Mouse (Mus musculus) ES-Bruce4 (cell line): ENCODE data around the gene Slc19a1. TPM values are rescaled to one million over a fixed set of nuclear protein-coding genes. Genes with fewer than 3 reads are reported as not detected.

ENCODE experiments used
- H3K27ac ChIP-seq: 2 replicates; pipeline ENCODE4 v1.5.1; 2012; ENCODE audit warnings: low read length, inconsistent platforms; ENCODE audit not compliant: insufficient read depth
- H3K27me3 ChIP-seq: 2 replicates; pipeline ENCODE4 v1.6.1; 2012; ENCODE audit warnings: mild to moderate bottlenecking, low read length, inconsistent platforms; ENCODE audit not compliant: control insufficient read depth, poor library complexity, insufficient read depth, severe bottlenecking
- H3K36me3 ChIP-seq: 2 replicates; pipeline ENCODE4 v1.6.1; 2012; ENCODE audit warnings: inconsistent platforms, mild to moderate bottlenecking, low read length, moderate library complexity; ENCODE audit not compliant: control insufficient read depth, poor library complexity, insufficient read depth, severe bottlenecking
- H3K4me1 ChIP-seq: one replicate; pipeline ENCODE4 v1.8.1; 2011; ENCODE audit warnings: low read length; ENCODE audit not compliant: control insufficient read depth, insufficient read depth
- H3K4me3 ChIP-seq: 2 replicates; pipeline ENCODE4 v1.5.1; 2011; ENCODE audit warnings: low read depth, mild to moderate bottlenecking, low read length
- H3K9ac ChIP-seq: 2 replicates; pipeline ENCODE4 v1.6.1; 2012; ENCODE audit warnings: low read depth, mild to moderate bottlenecking, inconsistent platforms; ENCODE audit not compliant: poor library complexity, severe bottlenecking
- H3K9me3 ChIP-seq: replicated peaks from 2 replicates; pipeline ENCODE4 v1.6.1; 2012; ENCODE audit warnings: mild to moderate bottlenecking, low read length, inconsistent platforms; ENCODE audit not compliant: control insufficient read depth, poor library complexity, insufficient read depth, severe bottlenecking
- CTCF ChIP-seq: IDR thresholded peaks from one replicate; pipeline ENCODE4 v1.8.1; 2011; ENCODE audit warnings: low read depth, low read length
- EP300 ChIP-seq: IDR thresholded peaks from 2 replicates; pipeline ENCODE4 v1.6.1; 2011; ENCODE audit warnings: low read depth, low read length; ENCODE audit not compliant: insufficient read depth
- POLR2A ChIP-seq: IDR thresholded peaks from one replicate; pipeline ENCODE4 v1.8.1; 2011; ENCODE audit warnings: low read length; ENCODE audit not compliant: insufficient read depth
- polyA plus RNA-seq: library from polyadenylated mRNA; stranded (reverse); fragments of >200 nt; gene quantifications from 2 replicates; pipeline ENCODE4 v1.2.4, GENCODE M21; 2011; ENCODE audit warnings: low read depth; ENCODE audit not compliant: missing spikeins, insufficient read depth, insufficient read length

Slc19a1 gene
- polyA plus RNA-seq, 1 experiment, result 15.8 TPM

DNA sequence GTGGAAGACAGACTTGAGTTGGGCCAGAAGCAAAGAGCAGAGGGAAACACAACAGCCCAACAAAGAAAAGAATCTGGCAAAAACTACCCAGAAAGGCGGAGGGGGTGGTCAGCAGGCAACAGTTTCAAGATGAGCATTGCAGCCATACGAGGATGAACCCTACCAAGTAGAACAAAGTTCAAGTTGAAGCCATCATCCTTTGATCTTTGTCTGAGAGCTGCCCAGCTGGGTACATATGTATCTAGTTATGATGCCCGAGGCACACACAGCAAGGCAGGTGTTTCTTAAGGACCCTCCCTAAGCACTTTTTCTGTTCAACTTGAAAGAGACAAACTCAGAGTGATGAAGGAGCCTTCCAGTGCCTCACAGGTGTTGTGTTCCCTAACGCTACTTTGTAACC, 67.7 kb downstream of the Slc19a1 start:
- Histone ChIP-seq H3K4me1 (no peaks in the 10 kb centered on the region), H3K9ac (no peak overlapping the region), H3K27ac (no peak overlapping the region), H3K4me3 (no peak overlapping the region), H3K36me3 (peaks cover 4% of the 10 kb centered on the region; the same call in 1 of the 2 replicates), H3K27me3 (no peaks in the 10 kb centered on the region), H3K9me3 (no peaks in the 10 kb centered on the region)
- no peak for TF ChIP-seq EP300
- TF ChIP-seq POLR2A, result no peak
- no peak for TF ChIP-seq CTCF

DNA sequence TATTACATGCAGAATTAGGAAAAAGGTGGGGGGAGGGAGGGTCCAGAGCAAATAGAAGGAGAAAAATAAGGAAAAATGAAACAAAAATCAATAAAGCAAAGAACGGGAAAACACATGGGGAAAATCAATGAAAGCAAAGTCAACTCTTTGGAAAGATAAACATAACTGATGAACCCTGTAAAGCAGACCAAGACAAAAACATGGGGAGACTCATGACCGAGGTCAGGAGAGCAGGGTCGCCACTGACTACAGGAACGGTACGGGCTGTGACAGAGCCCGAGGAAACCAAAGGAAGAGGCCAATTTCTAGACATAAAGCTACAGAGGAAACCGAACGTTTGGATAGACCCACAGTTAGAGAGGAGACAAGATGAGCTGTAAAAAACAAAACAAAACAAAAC, 71.6 kb downstream of the Slc19a1 start:
- H3K27me3 ChIP-seq, result no peaks in the 10 kb centered on the region
- no peak overlapping the region for H3K9ac ChIP-seq
- no peaks in the 10 kb centered on the region for H3K9me3 ChIP-seq
- no peak overlapping the region for H3K4me3 ChIP-seq
- no peaks in the 10 kb centered on the region for H3K36me3 ChIP-seq
- no peak for TF ChIP-seq POLR2A
- TF ChIP-seq CTCF, result no peak
- no peak for TF ChIP-seq EP300
- no peaks in the 10 kb centered on the region for H3K4me1 ChIP-seq
- H3K27ac ChIP-seq, result no peak overlapping the region

DNA sequence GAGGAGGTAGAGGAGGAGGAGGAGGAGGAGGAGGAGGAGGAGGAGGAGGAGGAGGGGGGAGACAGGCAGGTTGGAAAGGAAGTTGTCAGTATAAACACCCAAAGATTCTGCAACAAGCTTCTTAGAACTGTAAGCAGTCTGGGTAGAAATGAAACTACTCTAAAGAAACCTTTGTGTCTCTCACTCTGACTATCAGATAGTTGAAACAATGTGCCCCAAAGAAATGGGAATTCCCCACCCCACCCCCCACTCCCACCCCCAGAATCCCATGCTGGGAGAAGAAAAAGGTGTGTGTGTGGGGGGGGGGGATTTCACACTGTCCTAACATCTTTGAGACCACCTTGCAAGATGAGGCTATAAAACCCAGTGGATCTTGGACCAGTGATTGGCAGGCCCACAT, 72.3 kb downstream of the Slc19a1 start:
- TF ChIP-seq CTCF (no peak), EP300 (no peak), POLR2A (no peak)
- Histone ChIP-seq H3K4me3 (no peak overlapping the region), H3K9me3 (no peaks in the 10 kb centered on the region), H3K4me1 (no peaks in the 10 kb centered on the region), H3K27me3 (no peaks in the 10 kb centered on the region), H3K27ac (no peak overlapping the region), H3K9ac (no peak overlapping the region), H3K36me3 (no peaks in the 10 kb centered on the region)

DNA sequence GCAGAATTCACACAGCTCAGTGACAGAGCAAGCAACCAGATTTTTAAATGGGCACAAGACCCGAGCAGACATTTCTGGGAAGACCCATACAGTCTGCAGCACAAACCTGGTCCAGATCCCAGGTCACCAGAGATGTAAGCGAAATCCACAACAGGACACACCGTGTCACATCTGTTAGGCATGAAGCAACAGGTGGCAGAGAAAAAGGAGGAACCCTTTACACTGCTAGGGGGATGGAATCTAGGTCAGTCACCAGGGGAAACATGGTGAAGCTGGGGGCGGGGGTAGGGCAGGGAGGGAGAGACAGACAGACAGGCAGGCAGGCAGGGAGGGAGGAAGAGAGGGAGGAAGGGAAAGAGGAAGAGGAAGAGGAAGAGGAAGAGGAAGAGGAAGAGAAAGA, 76.1 kb downstream of the Slc19a1 start:
- Histone ChIP-seq H3K27ac (no peak overlapping the region), H3K36me3 (peaks cover 6% of the 10 kb centered on the region), H3K4me3 (no peak overlapping the region), H3K9ac (no peak overlapping the region), H3K9me3 (no peaks in the 10 kb centered on the region), H3K27me3 (no peaks in the 10 kb centered on the region), H3K4me1 (no peaks in the 10 kb centered on the region)
- TF ChIP-seq POLR2A, result no peak

DNA sequence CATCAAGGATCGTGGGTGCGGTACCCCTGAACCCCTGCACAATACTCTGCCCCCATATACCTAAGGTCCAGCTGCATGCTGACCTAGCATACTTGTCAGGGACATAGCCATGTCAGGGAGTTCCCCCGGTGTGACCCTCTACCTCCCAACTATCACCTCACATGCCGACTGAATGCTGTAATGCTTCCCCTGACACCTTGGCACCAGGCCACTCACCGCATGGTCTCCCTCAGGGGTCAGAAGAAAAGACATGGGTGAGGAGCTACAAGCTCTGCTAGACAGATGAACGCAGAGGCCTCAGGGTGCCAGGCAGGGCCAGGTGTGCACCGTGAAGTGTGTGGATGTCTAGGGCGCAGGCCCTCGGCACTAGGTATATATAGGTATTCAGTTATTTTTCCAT, 78.0 kb downstream of the Slc19a1 start:
- Histone ChIP-seq H3K27me3 (no peaks in the 10 kb centered on the region), H3K4me3 (no peak overlapping the region), H3K36me3 (peaks cover 9% of the 10 kb centered on the region), H3K27ac (no peak overlapping the region), H3K9ac (no peak overlapping the region), H3K4me1 (no peaks in the 10 kb centered on the region), H3K9me3 (no peaks in the 10 kb centered on the region)
- no peak for TF ChIP-seq CTCF
- TF ChIP-seq POLR2A, result no peak
- no peak for TF ChIP-seq EP300

Other genes with a start within 250 kb of the Slc19a1 start
- 27.7 and 28.1 TPM in 2 replicates for gene Pcbp3, start 70.4 kb upstream of the Slc19a1 start, polyA plus RNA-seq
- gene Col18a1, start 134.3 kb downstream of the Slc19a1 start, polyA plus RNA-seq, result 273 and 285 TPM in 2 replicates
- 30.5 and 33.7 TPM in 2 replicates for gene Pofut2, start 227.0 kb downstream of the Slc19a1 start, polyA plus RNA-seq